ENCODE assay signal across 11 mouse cellular contexts in the genomic region with DNA sequence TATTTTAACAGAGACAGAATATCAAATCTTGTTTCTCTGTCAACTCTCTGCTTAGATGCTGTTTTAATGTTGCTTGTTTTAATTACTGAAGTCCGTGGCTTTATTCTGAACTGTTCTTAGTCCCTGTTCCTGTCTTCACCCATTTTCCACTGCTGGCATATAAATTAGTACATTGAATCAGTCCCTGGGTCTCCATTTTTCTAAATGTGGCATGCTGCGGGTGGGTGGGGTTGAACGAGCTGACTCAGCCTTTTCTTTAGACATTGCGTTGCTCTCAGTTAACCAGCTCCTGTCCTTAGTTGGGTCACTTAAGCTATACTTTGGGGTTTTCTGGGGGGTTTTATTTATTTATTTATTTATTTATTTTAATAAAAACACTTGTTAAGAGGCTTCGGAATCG. TPM values are rescaled to one million over a fixed set of nuclear protein-coding genes. Genes with fewer than 3 reads are reported as not detected.
DNase-seq lines count a peak whose midpoint lies in the region; ATAC-seq and TF ChIP-seq lines count a peak whose summit lies in the region.
"Had no signal": no experiment of that assay in that cellular context is flagged by ENCODE, and none has a peak within 500 bp of the region (broad histone marks: within the 10 kb centered on the region; RNA-seq: fewer than 3 reads in every experiment).

No protein-coding gene starts in this region.

- peak; percentile 20 to 22 for DNase-seq in left cerebral cortex, adult 18-20 months (ENCODE audit: low spot score in 2 of 2)
- DNase-seq in left cerebral cortex, adult 8-10 months (ENCODE audit: low spot score in 2 of 2) = no peak
- no peak for DNase-seq in ES-E14 (ENCODE audit: low read depth, low spot score)
- DNase-seq in c-Kit-positive CD71-positive TER-119-positive erythroid progenitor cells, embryonic 14.5 days (ENCODE audit: low spot score) = peak; percentile 60
- no peak for DNase-seq in liver, embryonic 11.5 days (ENCODE audit: low spot score)
- no peak for DNase-seq in adrenal gland, adult 18-20 months (ENCODE audit: low spot score in 2 of 2)
- DNase-seq in adrenal gland, postnatal 10 days = no peak
- DNase-seq in cerebellum, adult 9-10 months = no peak
- DNase-seq: cerebellum, adult 18-20 months; kidney, postnatal 25 days had no signal

- H3K9me3 ChIP-seq in ES-E14 (ENCODE audit: control insufficient read depth, insufficient read depth, low read depth, low read length) = no peaks in the 10 kb centered on the region
- H3K9me3 ChIP-seq in liver, embryonic 11.5 days (ENCODE audit: control insufficient read depth, low read length) = no peaks in the 10 kb centered on the region

- in situ Hi-C loops in ES-E14 (cut with MboI; ENCODE audit: low sequenced_read_pairs in 2 of 2, unreplicated experiment in 2 of 2) = no loop called here

- no peak for ATAC-seq in liver, embryonic 11.5 days (replicated peaks; ENCODE audit: low FRiP score)
- ATAC-seq: midbrain, embryonic 16.5 days had no signal

- H3K27me3 ChIP-seq in liver, embryonic 11.5 days (replicated peaks; ENCODE audit: control insufficient read depth, insufficient read depth, low read length) = no peaks in the 10 kb centered on the region

- peaks cover 3 to 13% of the 10 kb centered on the region in 2 experiments; a peak in 3 of 4 replicates for H3K4me1 ChIP-seq in ES-E14 (ENCODE audit: control insufficient read depth in 2 of 2, insufficient read depth in 2 of 2, low read length in 2 of 2, poor library complexity in 1 of 2)
- peaks cover 28% of the 10 kb centered on the region for H3K4me1 ChIP-seq in liver, embryonic 11.5 days (replicated peaks; ENCODE audit: control insufficient read depth, insufficient read depth, low read length)

- H3K36me3 ChIP-seq in ES-E14 (ENCODE audit: control insufficient read depth, insufficient read depth, low read length, poor library complexity, severe bottlenecking) = 0 out of 2 replicates have a peak, but pooled peaks cover 3% of the 10 kb centered on the region
- H3K36me3 ChIP-seq in liver, embryonic 11.5 days (ENCODE audit: control insufficient read depth, insufficient read depth, low read length) = no peaks in the 10 kb centered on the region

- H3K27ac ChIP-seq in ES-E14 (ENCODE audit: insufficient read depth, low read depth, low read length, poor library complexity, severe bottlenecking) = no peak overlapping the region
- H3K27ac ChIP-seq in liver, embryonic 11.5 days (ENCODE audit: low read depth, low read length) = peak overlapping the region; percentile 86

- H3K4me2 ChIP-seq in liver, embryonic 11.5 days = peak overlapping the region; percentile 73

- WGBS in liver, embryonic 11.5 days = 62% methylated on average over 6 of the region's 6 CpGs

- H3K9ac ChIP-seq in ES-E14 (ENCODE audit: insufficient read depth, low read depth, low read length, poor library complexity, severe bottlenecking) = no peak overlapping the region
- H3K9ac ChIP-seq in liver, embryonic 11.5 days (ENCODE audit: low read depth, low read length) = peak overlapping the region; percentile 80

- H3K4me3 ChIP-seq in ES-E14 (ENCODE audit: insufficient read depth in 1 of 2, low read depth in 1 of 2, low read length in 2 of 2, poor library complexity in 1 of 2, severe bottlenecking in 1 of 2) = no peak overlapping the region
- peak overlapping the region; percentile 74 for H3K4me3 ChIP-seq in liver, embryonic 11.5 days (ENCODE audit: low read depth, low read length)

TF ChIP-seq in ES-E14, 5 proteins besides CTCF, POLR2A, EP300 and RAD21:
- TF ChIP-seq CHD2 (IDR thresholded peaks at IDR 0.05; ENCODE audit: low read depth, low read length) (no peak), MAFK (IDR thresholded peaks at IDR 0.05; ENCODE audit: insufficient read depth, low read depth, low read length) (peak; percentile 95)

RNA-seq across cellular contexts. Expression of a gene that starts 3.6 kb away (rescaled TPM):
- 10 to 100 TPM; 46.4 to 59.8 TPM for total RNA-seq in left cerebral cortex, adult 18-20 months (2021)
- 10 to 100 TPM; 41.9 to 54.0 (median 49.3) TPM for total RNA-seq in left cerebral cortex, adult 8-10 months (2022)
- 21.4 and 26.7 TPM in 2 replicates for total RNA-seq in ES-E14 (2012; rRNA removed)
- polyA plus RNA-seq in liver, embryonic 11.5 days (2014; fragmentation: Nextera tagmentation; extraction: Ambion mirVana) = 40.4 and 44.8 TPM in 2 replicates
- 100 to 1,000 TPM; 123 to 143 TPM for total RNA-seq in adrenal gland, adult 18-20 months (2021)
- 10 to 100 TPM; 26.6 to 59.7 TPM for total RNA-seq in adrenal gland, postnatal 10 days (2021)

Comparison
In these comparisons a context has a peak if more than half of its experiments do, and no peak if none do; other contexts are left out.
1. DNase-seq: peak in left cerebral cortex, adult 18-20 months (2 of 2) and c-Kit-positive CD71-positive TER-119-positive erythroid progenitor cells, embryonic 14.5 days (single experiment); none in left cerebral cortex, adult 8-10 months (0 of 2), ES-E14 (single experiment), liver, embryonic 11.5 days (single experiment), adrenal gland, adult 18-20 months (0 of 2), adrenal gland, postnatal 10 days (single experiment) and cerebellum, adult 9-10 months (single experiment).